Mouse (Mus musculus): ENCODE data around the gene Clip4. TPM values are rescaled to one million over a fixed set of nuclear protein-coding genes. Genes with fewer than 3 reads are reported as not detected.

The Clip4 gene
- total and polyA plus RNA-seq, 3 experiments = 121 to 268 (median 220) TPM

GRCm38 (mm10) chr17:71769564-71769963, 1.3 kb downstream of the Clip4 start:
- TF ChIP-seq CTCF (IDR thresholded peaks at IDR 0.05) (no peak), POLR2A (IDR thresholded peaks at IDR 0.05; ENCODE audit: insufficient read depth, low read depth, low read length) (no peak), EP300 (IDR thresholded peaks at IDR 0.05; ENCODE audit: insufficient read depth, low read depth, low read length) (no peak)
- Histone ChIP-seq H3K27ac (no peak overlapping the region), H3K4me1 (ENCODE audit: control insufficient read depth, insufficient read depth, low read length) (no peaks in the 10 kb centered on the region), H3K4me3 (no peak overlapping the region), H3K27me3 (ENCODE audit: control insufficient read depth, insufficient read depth, low read length) (no peaks in the 10 kb centered on the region), H3K36me3 (ENCODE audit: control insufficient read depth, insufficient read depth, low read length) (no peaks in the 10 kb centered on the region), H3K9ac (ENCODE audit: low read depth, low read length) (no peak overlapping the region), H3K79me2 (replicated peaks; ENCODE audit: control insufficient read depth, insufficient read depth, low read length) (no peaks in the 10 kb centered on the region)
- no peak for DNase-seq
- intact Hi-C loops (cut with DNase I) = no loop called here
- 58% methylated on average over 6 of the region's 6 CpGs for WGBS

DNA sequence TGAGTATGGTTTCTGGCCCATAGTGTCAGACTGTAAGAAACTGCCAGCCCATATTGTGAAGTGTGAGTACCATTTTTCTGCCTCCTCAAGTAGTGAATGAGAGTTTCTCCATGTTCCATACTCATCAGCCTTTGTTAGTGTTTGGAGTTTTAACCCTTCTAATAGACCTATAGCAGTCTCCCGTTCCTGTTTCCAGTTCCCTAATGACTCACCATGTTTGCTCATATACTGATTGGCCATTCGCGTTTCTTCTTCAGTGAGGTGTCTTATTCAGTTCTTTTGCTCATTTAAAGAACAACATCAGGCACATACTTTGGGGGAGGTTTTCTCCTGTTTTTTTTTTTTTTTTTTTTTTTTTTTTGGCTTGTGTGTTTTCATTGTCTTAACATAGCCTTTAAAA, 2.4 kb downstream of the Clip4 start:
- H3K4me3 ChIP-seq = no peak overlapping the region
- H3K4me1 ChIP-seq (ENCODE audit: control insufficient read depth, insufficient read depth, low read length) = no peaks in the 10 kb centered on the region
- no peaks in the 10 kb centered on the region for H3K36me3 ChIP-seq (ENCODE audit: control insufficient read depth, insufficient read depth, low read length)
- 87% methylated on average over 3 of the region's 3 CpGs for WGBS
- no peak overlapping the region for H3K9ac ChIP-seq (ENCODE audit: low read depth, low read length)
- no peaks in the 10 kb centered on the region for H3K27me3 ChIP-seq (ENCODE audit: control insufficient read depth, insufficient read depth, low read length)
- intact Hi-C loops (cut with DNase I) = no loop called here
- no peak for DNase-seq
- TF ChIP-seq CTCF (IDR thresholded peaks at IDR 0.05) (no peak), POLR2A (IDR thresholded peaks at IDR 0.05; ENCODE audit: insufficient read depth, low read depth, low read length) (no peak), EP300 (IDR thresholded peaks at IDR 0.05; ENCODE audit: insufficient read depth, low read depth, low read length) (no peak)
- no peak overlapping the region for H3K27ac ChIP-seq
- no peaks in the 10 kb centered on the region for H3K79me2 ChIP-seq (replicated peaks; ENCODE audit: control insufficient read depth, insufficient read depth, low read length)

- Histone ChIP-seq H3K9ac (ENCODE audit: low read depth, low read length) (no peak overlapping the region), H3K4me3 (no peak overlapping the region), H3K27ac (no peak overlapping the region), H3K36me3 (ENCODE audit: control insufficient read depth, insufficient read depth, low read length) (no peaks in the 10 kb centered on the region), H3K27me3 (ENCODE audit: control insufficient read depth, insufficient read depth, low read length) (no peaks in the 10 kb centered on the region), H3K4me1 (ENCODE audit: control insufficient read depth, insufficient read depth, low read length) (no peaks in the 10 kb centered on the region), H3K79me2 (replicated peaks; ENCODE audit: control insufficient read depth, insufficient read depth, low read length) (no peaks in the 10 kb centered on the region)
- WGBS = 69% methylated on average over 4 of the region's 4 CpGs
- TF ChIP-seq EP300 (IDR thresholded peaks at IDR 0.05; ENCODE audit: insufficient read depth, low read depth, low read length) (no peak), CTCF (IDR thresholded peaks at IDR 0.05) (no peak), POLR2A (IDR thresholded peaks at IDR 0.05; ENCODE audit: insufficient read depth, low read depth, low read length) (no peak)
- no peak for DNase-seq
- intact Hi-C loops (cut with DNase I) = no loop called here
Observed at GRCm38 (mm10) chr17:71774173-71774572, 5.9 kb downstream of the Clip4 start.

DNA sequence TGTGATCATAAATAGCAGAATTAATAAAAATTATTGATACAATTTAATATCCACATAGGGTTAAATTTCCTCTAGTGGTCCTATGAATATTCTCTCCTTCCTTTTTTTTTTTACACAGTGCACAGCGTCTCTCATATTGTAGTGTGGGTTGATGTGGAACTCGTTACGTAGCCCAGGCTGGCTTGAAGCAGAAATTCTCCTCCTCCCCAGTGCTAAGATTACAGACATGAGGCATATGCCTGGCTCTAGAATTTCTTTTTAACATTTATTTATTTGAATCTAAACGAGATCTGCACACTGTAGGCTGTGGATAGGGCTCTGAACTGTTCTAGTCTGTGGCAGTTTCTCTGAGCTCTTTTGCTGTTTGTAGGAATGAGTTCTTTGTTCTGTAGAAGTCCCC, 7.0 kb downstream of the Clip4 start:
- H3K27ac ChIP-seq = no peak overlapping the region
- no peaks in the 10 kb centered on the region for H3K27me3 ChIP-seq (ENCODE audit: control insufficient read depth, insufficient read depth, low read length)
- no peak for TF ChIP-seq EP300 (IDR thresholded peaks at IDR 0.05; ENCODE audit: insufficient read depth, low read depth, low read length)
- no peak for TF ChIP-seq POLR2A (IDR thresholded peaks at IDR 0.05; ENCODE audit: insufficient read depth, low read depth, low read length)
- TF ChIP-seq CTCF (IDR thresholded peaks at IDR 0.05) = no peak
- no peaks in the 10 kb centered on the region for H3K79me2 ChIP-seq (replicated peaks; ENCODE audit: control insufficient read depth, insufficient read depth, low read length)
- 71% methylated on average over 4 of the region's 4 CpGs for WGBS
- no peak overlapping the region for H3K9ac ChIP-seq (ENCODE audit: low read depth, low read length)
- DNase-seq = no peak
- no peaks in the 10 kb centered on the region for H3K36me3 ChIP-seq (ENCODE audit: control insufficient read depth, insufficient read depth, low read length)
- no peaks in the 10 kb centered on the region for H3K4me1 ChIP-seq (ENCODE audit: control insufficient read depth, insufficient read depth, low read length)
- intact Hi-C loops (cut with DNase I) = no loop called here
- H3K4me3 ChIP-seq = no peak overlapping the region

DNA sequence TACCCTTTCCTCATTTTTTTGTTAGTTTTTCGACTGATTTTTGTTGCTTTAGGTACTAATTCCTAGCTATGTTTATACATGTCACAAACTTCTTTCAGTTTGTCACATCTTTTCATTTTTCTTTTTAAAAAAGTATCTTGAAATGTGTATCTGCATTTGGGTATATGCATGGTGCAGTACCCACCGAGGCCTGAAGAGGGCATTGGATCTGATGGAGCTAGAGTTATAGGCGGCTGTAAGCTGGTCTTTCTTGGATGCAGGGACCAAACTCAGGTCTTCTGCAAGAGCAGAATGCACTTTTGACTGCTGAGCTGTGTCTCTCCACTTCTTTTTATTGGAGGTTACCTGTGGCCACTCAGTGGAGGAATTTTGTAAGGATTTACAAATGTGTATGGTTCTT, 10.4 kb downstream of the Clip4 start:
- no peaks in the 10 kb centered on the region for H3K27me3 ChIP-seq (ENCODE audit: control insufficient read depth, insufficient read depth, low read length)
- TF ChIP-seq EP300 (IDR thresholded peaks at IDR 0.05; ENCODE audit: insufficient read depth, low read depth, low read length) (no peak), CTCF (IDR thresholded peaks at IDR 0.05) (peak; percentile 48)
- WGBS = 71% methylated on average over 3 of the region's 3 CpGs
- no peaks in the 10 kb centered on the region for H3K36me3 ChIP-seq (ENCODE audit: control insufficient read depth, insufficient read depth, low read length)
- intact Hi-C loops (cut with DNase I) = no loop called here
- no peak overlapping the region for H3K27ac ChIP-seq
- no peaks in the 10 kb centered on the region for H3K79me2 ChIP-seq (replicated peaks; ENCODE audit: control insufficient read depth, insufficient read depth, low read length)
- H3K4me3 ChIP-seq = no peak overlapping the region
- no peaks in the 10 kb centered on the region for H3K4me1 ChIP-seq (ENCODE audit: control insufficient read depth, insufficient read depth, low read length)
- no peak overlapping the region for H3K9ac ChIP-seq (ENCODE audit: low read depth, low read length)
- DNase-seq = no peak

- no peak for DNase-seq
- Histone ChIP-seq H3K36me3 (ENCODE audit: control insufficient read depth, insufficient read depth, low read length) (0 out of 2 replicates have a peak, but pooled peaks cover under 1% of the 10 kb centered on the region), H3K9ac (ENCODE audit: low read depth, low read length) (no peak overlapping the region), H3K27me3 (ENCODE audit: control insufficient read depth, insufficient read depth, low read length) (no peaks in the 10 kb centered on the region), H3K79me2 (replicated peaks; ENCODE audit: control insufficient read depth, insufficient read depth, low read length) (no peaks in the 10 kb centered on the region), H3K4me1 (ENCODE audit: control insufficient read depth, insufficient read depth, low read length) (peaks cover 1% of the 10 kb centered on the region; the same call in 1 of the 2 replicates), H3K4me3 (no peak overlapping the region), H3K27ac (no peak overlapping the region)
- TF ChIP-seq EP300 (IDR thresholded peaks at IDR 0.05; ENCODE audit: insufficient read depth, low read depth, low read length) (no peak), CTCF (IDR thresholded peaks at IDR 0.05) (no peak), POLR2A (IDR thresholded peaks at IDR 0.05; ENCODE audit: insufficient read depth, low read depth, low read length) (no peak)
- WGBS = 83% methylated on average over 2 of the region's 2 CpGs
- intact Hi-C loops (cut with DNase I) = loop anchor here (5.0 kb wide), 1 partner anchor 118 kb away; no protein-coding TSS in a partner anchor
Observed at GRCm38 (mm10) chr17:71780490-71780889, 12.2 kb downstream of the Clip4 start.
